Mouse (Mus musculus) testis, postnatal 10 days (tissue): ENCODE results near the gene 1810010D01Rik.

Experiments used
- DNase-seq: peaks from one replicate; pipeline ENCODE4 v3.0.0; 2021; ENCODE audit warnings: low spot score

Gene 1810010D01Rik

DNA sequence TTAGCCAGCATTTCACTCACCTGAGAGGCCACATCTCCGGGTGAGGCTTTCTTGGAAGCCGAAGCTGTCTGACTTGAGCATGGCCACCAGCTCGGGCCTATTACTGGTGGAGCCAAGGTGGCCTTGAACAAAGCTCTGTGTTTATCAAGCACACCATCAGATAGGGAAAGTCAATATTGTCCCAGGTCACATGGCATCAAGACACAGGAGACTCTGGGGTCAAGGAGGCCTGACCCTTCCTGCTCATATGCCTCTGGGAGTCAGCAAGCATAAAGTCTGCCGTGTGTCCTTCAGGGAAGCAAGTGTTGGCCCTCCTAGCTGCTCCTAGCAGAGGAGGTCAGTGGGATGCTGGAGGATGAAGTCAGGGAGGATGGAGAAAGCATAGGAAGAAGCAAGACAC is at the start of gene 1810010D01Rik:
Gene 1810010D01Rik (minus strand): TSS at position 114 of the 400 bp plus-strand sequence.
- DNase-seq: no peak

DNA sequence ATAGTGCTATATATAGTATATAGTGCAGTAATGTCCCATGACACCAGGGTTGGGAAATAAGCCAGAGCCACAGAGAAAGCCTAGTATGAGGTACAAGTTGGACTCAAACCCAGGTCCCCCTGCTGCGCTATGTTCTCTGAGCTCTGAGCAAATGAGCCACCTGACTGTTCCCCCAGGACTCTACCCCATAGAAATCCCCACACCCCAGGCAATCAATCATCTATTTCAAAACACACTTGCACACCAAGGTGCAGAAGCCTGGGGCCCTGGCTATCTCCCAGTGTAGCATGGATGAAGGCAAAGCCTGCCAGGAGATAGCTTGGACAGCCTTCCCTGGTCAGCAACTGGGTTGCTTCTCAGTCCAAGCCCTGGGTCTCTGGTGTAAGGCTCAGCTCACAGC is 48.2 kb upstream of the 1810010D01Rik start:
- DNase-seq: no peak

DNA sequence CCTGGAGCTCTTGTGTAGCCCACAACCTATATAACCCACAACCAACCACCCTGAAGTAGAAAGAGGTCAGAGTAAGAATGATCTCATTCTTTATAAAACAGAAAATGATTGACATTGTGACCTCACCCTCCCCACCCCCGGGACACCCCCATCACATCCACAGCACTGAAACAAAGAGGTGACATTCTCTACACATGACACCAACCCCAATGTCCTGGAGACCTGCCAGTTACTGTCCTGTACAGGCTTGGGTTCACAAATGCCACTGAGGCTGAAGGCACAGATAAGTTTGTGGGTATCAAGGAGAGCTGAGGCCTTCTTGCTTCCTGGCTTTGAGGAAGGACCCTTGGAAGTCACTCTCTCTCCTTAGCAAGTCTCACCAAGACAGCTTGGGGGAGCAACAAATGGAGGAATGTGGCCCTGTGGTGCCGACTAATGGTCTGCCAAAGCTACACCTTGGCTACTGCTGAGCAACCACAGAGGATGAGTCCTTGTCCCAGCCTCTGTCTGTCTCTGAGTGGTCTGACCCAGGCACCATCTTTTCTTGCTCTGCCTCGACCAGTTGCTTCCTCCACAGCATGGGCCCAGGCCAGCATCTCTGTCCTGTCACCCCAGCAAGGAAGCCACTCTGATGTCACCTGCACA is 46.2 kb upstream of the 1810010D01Rik start:
- no peak for DNase-seq

DNA sequence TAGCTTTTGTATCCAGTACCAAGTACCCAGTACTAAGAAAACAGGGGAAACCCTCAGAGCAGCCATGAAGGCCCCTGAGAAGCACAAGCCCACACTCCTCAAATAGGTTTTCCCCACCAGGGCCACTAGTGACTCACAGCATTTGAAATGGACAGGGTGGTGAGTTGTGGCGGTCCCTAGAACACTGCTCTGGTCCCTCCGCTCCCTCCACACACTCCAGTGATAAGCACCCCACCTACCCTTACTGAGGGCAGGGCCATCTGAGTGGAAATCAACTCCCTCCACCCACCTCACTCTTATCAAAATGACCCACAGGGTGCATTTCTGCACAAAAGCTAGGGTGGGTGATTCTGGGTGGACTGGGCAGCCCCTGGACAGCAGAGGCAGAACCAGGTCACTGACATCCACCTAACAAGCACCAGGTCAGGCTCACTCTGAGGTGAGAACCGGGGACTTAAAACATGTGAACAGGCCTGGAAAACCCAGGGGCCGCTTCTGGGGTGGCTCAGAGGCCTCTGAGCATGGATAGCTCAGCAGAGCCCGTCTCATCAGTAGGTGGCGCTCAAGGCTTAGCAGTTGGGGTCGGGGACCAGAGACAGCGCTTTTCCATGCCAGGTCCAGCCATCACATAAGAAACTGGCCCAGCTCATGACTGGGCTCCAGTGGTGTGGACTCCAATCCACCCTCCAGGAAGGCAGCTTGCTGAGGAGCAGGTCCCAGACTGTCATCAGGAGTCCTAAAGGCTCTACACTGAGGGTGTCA is 45.0 kb upstream of the 1810010D01Rik start:
- peak; percentile 95 for DNase-seq

DNA sequence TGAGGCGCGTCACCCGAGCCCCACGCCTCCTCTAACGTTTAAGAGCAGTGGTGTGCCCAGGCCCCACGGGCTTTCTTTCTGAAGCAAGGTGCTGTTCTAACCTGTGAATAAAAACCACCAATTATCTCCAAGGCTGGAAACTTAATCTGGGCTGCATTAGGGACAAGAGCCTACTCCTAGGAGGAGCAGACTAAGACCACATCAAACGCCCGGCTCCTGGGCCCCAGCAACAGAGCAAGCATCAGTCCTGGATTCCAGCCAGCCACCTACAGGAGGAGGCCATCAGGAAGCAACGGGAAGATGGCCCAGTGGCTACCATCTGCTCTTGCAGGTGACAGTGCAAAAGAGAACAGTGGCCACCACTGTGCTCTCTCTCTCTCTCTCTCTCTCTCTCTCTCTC is 42.3 kb upstream of the 1810010D01Rik start:
- DNase-seq: no peak

DNA sequence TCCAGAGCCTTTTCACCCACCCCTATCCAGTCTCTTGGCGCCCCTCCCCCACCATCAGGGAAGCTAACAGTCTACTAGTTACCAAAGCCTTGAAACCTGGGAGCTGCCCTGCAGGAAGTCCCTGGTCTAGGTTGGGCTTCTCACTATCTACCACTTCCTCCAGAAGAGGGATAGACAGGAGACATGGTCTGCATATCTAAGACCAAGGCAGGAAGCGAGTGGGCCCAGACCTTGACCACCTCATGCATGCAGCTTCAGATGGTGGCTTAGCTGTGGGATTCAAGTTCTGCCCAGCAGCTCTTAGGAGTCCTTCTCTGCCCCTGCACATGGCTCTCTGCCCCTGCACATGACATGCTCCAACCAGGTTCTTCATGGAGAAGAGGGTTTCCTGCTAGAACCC is 41.0 kb upstream of the 1810010D01Rik start:
- peak; percentile 50 for DNase-seq

DNA sequence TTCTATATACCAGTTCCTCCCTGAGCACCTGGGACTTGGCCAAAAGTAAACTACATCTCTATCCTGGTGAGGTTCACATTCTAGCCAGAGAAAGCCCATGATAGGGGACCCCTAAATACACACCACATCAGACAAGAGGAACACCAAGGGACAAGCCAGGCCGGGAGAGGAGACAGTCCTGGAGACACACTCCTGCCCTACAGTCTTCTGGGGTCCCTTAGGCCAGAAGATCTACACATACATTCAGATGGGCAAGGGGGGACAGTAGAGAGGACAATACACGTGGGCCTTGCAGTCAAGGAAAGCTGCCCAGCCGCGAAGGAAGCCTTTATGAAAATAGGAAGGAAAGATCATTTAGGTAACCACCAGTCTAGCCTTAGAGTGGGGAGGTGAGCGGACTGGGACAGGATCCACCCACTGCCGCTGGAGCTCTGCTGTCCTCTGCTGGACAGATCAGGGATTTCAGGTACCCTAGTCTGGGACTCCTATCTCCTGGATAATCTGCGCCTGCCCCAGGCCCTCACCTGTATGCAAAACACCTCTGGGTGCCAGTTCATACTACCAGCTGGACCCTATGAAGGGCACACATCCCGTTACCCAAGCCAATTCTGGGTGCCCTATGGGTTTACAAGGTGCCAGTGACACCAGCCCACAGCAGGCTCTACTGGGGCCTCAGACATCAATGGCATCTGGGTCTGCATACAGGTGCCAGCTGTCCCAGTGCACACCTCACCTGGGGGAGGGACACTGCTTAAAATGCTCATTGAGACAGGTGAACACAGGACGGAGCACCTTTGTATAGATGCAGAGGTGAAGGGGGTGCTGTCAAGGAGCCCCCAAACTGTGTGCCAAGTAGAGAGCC is 35.2 kb upstream of the 1810010D01Rik start:
- DNase-seq: peak; percentile 89

DNA sequence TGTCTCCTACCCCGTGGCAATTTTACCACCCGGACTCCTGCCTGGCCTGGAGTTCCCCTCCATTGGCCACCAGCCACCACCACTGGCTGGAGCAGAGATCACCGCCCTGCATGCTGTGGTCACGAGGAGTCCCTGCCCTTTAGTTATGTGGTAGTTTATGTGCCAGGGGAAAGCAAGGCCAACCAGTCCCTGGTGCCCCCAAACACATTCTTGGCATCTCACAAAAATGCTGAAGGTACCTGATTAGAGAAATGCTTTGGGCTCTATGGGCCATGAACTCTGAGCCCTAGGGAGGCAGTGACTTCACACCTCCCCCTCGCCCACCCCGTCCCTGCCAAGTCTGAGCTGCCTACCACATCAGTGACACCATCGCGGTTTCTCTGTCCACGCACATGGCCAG is 34.1 kb upstream of the 1810010D01Rik start:
- DNase-seq: no peak

DNA sequence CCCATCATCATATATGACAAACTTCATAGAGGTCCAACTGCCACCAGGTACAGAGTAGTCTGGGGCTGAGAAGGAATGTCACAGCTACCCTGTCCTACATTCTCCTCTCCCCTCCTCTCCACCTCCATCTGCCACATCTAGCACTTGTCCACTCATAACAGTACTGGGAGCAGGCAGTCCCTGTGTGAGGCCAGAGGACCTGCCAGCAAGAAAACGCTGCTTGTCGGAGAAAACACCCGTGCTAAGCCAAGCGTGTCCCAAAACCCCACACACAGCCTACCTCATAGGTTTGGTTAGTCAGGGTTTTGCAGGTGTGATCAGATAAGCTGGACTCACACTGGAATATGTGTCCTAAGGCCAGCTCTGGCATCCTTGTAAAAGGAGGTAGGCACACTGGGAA is 33.0 kb upstream of the 1810010D01Rik start:
- DNase-seq: no peak

DNA sequence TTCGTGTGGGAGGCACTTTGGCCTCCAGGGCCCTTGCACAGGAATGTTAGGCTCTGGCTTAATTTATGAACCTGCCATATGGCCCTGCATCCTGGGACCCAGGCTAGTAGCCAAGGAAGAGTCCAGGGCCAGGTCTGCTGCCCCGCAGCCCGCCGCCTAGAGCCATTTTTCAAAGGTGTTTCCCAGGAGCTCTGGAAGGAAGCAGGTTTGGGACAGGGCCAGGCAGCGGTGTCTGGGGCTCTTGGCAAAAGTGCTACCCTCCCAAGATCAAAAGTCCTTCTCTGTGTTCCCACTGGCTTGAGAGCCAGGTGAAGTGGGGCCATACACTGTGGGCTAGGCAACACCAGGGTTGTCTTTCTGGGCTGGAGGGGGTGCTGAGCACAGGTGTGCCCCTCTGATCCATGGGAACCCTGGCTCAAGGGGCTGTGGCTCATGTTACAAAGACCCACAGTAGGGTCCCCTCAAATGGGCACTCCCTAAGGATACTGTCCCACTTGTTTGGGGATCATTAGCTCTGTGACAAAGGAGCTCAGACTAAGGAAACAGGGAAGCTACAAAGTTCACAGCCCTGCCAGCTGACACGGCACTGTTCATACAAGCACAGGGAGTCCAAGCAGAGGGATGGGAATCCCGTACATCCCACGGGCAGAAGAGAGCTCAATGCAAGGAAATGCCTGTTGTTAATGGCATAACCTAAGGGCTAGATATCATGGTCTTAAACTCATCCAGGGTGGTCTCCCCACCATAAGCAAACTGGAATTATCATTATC is 32.0 kb upstream of the 1810010D01Rik start:
- no peak for DNase-seq

DNA sequence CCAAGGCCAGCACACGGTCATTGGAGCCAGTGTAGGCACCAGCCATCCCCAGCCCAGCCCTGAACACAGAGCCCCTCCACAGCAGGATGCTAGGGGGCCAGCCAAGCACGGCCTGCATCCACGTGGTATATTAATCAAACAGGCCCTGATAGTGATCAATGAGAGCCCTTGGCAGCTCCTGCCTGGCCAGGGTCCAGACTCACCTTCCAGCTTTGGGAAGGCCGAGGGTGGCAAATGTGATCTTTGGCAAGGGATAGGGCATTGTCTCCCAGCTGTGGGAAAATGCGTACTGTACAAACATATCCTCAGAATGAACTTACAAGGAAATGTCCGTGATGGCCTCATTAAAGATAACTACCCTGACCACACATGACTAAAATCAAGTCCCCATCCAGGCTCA is 31.2 kb upstream of the 1810010D01Rik start:
- DNase-seq: peak; percentile 48

DNA sequence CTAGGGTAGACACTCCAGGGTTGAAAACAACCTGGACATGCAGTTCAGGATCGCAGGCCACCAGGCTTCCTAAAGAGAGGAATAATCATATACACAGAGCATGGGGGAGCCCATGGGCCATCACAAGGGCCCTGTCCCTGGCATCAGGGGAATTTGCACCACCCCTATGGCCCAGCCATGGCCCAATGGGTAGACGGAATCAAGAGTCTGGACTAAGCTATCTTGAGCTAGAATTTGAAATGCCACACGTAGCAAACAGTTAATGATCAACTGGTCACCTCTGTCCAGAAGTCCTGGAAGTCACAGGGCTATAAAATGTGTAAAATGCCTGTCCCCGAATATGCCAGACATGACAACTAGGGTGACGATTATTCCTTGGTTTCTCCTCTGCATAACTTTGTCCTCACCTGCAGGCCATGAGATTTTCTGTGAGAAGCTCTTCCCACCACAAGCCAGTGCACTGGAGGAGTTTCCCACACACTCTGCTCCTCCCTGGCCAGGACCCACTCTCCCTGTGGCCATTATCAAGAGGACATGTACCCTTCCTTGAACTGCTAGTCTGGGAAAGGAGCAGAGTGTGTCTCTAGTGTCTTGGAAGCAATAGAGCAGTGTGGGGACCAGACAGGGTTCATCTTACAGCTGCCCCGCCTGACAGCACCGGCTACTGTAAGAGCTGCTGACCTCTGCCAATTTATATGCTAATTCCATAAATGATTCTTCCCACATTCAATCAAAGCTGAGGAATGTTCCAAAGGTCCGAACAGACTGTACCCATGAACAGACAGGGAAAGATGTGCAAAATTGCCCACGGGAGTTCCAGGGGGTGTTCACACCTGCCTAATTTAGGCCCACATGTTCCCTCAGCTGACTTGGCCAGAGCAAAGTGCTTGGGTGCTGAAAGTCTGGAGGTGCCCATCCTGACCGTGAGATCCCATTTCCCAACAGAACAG is 27.2 kb upstream of the 1810010D01Rik start:
- DNase-seq: no peak

DNA sequence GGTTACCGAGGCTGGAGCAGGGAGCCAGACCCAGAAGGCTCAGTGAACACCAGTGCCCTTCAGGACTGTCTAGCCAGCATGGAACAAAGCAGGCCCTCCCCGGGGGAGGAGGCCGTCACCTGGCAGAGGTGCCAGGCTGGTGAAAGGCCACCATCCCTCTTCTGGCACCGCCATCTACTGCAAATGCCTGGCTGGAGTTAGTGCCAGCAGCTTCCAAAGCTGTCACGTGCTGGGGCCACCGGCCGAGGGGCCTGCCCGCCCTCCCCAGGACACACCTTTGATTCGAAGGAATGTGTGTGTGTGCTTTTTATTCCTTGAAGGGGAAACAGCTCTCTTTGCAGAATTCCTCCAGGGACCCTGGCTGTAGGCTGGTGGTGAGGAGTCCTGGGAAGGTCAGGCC is 23.7 kb upstream of the 1810010D01Rik start:
- DNase-seq: no peak

DNA sequence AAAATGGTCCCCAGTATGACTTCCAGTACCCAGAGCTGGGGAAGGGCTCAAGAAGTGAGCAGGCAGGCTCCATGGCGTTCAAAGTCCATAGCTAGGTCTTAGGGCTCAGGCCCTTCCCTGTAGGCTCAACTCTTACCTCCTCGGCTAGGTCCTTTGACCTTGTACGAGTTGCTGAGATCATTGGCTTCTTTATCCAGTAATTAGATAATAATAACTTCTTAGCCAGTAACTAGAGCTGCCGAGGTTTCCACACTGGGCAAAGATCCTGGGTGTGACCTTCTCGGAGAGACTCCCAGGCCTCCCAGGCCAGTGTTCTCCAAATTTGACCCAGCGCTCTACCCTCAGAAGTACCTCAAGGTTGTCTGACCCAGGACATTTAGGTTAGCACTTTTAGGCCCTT is 18.7 kb upstream of the 1810010D01Rik start:
- no peak for DNase-seq

DNA sequence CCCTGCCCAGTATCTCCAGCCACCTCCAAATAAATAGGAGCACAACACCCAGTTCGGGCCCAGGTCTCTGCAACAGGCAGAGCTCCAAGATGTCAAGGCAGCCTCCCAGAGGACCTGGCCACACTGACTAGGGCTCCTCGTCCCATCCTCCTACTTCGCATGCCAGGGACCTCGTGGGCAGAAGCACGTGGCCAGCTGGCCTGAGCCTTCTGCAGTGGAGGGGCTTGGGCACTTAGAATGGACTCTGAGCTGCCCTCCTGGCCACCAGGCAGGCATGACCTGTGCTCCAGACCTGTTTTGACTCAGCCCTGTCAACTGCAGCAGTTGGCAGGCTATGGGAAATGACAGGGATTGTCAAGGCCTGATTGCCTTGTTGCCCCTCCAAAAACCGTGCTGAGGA is 17.7 kb upstream of the 1810010D01Rik start:
- no peak for DNase-seq

DNA sequence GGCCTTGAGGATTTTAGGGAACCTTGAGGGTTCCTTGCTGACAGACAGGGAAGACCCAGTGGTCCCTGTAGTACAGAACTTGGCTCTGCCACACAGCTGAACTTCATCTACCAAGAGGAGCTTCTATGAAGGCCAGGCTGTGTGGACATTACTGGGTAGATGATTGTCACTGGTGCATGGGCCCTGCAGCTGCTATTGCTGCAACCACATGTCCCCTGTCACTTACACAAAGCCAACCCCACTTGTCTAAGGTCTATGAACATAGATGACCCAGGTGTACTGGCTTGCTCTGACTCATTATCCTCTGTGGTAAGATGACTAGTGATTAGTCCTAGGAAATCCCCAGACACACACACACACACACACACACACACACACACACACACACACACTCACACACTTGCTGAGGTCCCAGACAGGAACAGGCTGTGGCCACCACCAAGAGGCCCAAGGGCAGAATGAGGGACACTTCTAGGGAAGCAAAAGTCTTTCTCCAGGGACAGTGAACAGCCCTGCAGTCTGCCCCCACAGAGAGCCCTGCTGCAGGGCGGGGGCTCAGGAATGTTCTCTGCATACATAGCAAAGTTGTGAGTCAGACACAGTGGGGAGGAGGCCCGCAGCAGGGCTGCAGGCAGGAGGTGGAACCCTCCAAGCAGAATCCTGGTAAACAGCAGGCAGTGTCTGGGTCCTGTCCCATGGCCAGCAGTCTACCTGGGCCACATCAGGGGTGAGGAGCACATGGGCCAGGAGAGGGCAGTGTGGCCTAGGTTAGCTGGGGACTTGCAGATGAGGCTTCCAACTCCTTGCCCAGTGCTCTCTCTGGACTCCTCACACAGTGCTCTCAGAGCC is 14.1 kb upstream of the 1810010D01Rik start:
- peak; percentile 56 for DNase-seq

DNA sequence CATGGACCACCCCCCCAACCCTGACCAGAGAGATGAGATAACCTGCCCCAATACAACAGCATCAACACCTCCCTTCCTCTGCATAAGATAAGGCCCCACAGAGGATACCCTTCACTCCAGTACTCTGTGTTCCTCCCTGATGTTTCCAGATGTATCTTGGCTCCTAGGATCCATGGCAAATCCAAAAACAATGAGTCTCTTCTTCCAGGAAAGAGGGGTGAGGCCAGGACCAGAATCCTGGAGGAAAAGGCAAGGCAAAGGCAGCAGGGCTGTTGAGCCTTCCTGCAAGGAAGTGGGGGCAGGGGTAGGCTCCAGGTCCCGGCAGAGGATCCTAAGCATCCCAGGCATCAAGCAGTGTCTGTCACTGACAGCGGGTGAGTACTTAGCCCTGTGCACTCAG is 13.4 kb upstream of the 1810010D01Rik start:
- peak; percentile 41 for DNase-seq

DNA sequence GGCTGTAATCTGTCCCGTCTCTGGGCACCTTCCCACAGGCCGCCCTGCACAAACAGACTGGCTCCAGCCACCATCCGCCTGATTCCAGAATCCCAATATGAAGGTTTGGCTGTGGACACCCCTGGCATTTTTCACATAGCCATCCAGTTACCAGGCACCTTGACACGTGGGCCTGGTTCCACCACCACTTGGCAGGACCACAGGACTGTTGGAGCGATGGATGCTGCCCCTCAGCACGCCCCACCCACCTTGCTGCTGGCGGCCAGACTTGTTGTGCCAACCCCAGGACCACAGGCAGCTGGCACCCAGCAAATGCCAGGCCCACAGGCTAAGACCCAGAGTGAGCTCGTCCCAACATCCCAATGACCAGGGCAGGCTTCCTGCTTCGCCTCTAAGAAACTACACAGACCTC is 11.5 kb upstream of the 1810010D01Rik start:
- peak; percentile 49 for DNase-seq

DNA sequence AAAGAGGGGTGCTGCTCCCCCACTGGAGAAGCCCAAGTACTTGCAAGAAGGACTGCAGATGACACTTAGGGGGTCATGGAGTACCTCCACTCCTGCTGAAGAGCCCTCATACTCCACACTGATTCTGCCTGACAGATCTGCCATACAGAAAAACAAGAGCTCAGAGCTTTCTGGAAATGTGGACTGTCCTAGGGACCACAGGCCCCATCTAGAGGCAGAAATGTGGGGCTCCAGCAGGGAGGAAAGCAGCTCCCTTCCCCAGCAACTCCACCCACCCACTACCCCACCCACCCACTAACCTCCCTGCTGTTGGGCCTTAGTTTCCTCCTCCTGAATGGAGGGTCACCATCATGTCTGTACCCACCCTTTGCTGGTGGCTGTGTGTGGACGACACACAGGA is 8.7 kb upstream of the 1810010D01Rik start:
- peak; percentile 38 for DNase-seq

DNA sequence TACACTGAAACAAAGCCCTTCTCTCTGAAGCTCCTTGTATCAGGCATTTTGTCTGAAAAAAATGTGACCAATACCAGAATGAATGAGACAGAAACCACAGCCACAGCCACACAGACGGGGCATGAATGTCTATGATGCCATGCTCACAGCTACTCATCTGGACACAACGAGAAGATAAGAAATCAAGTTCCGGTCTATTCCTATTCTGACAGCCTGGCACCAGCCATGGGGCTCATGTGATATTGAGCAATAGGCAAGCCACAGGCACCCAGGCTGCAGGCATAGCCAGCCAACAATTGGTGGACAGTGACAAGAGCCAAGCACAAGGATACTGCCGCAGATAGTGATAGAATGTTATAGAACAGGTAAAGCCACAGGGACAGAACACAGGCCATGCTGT is 7.6 kb upstream of the 1810010D01Rik start:
- DNase-seq: no peak
